Mouse (Mus musculus) midbrain, embryonic 10.5 days (tissue): Measurements from ENCODE around the gene H1f0. TPM values are rescaled to one million over a fixed set of nuclear protein-coding genes. Genes with fewer than 3 reads are reported as not detected.

ENCODE experiments used
- DNase-seq: peaks from one replicate; pipeline ENCODE4 v3.0.0-alpha.2; 2017; ENCODE audit warnings: low spot score
- H3K27ac ChIP-seq: fragments of 300-500 bp; sonication (generic); replicated peaks from 2 replicates; pipeline ENCODE4 v1.5.1; 2016; ENCODE audit warnings: mild to moderate bottlenecking
- H3K27me3 ChIP-seq: fragments of 300-500 bp; sonication (generic); 2 replicates; pipeline ENCODE4 v1.6.1; 2016; ENCODE audit warnings: low read depth, mild to moderate bottlenecking; ENCODE audit not compliant: poor library complexity, severe bottlenecking
- H3K36me3 ChIP-seq: fragments of 300-500 bp; sonication (generic); 2 replicates; pipeline ENCODE4 v1.6.1; 2016; ENCODE audit warnings: mild to moderate bottlenecking, moderate library complexity
- H3K4me1 ChIP-seq: fragments of 300-500 bp; sonication (generic); 2 replicates; pipeline ENCODE4 v1.6.1; 2016
- H3K4me3 ChIP-seq: fragments of 300-500 bp; sonication (generic); 2 replicates; pipeline ENCODE4 v1.5.1; 2016; ENCODE audit warnings: mild to moderate bottlenecking, moderate library complexity
- H3K9me3 ChIP-seq: fragments of 300-500 bp; sonication (generic); replicated peaks from 2 replicates; pipeline ENCODE4 v1.6.1; 2016; ENCODE audit warnings: mild to moderate bottlenecking
- WGBS: fragments of 180-500 bp; shearing (Covaris S2); methylation state at CpG from one replicate; pipeline ENCODE4 v1.1.7; 2016; 5-methylcytosine and 5-hydroxymethylcytosine counted together
- polyA plus RNA-seq: library from polyadenylated mRNA; unstranded; fragments of >200 nt; fragmentation: Nextera tagmentation; extraction: Ambion mirVana; gene quantifications from 2 replicates; pipeline ENCODE4 v1.2.1, GENCODE M21; 2016

Gene H1f0
- polyA plus RNA-seq = 421 and 499 TPM in 2 replicates

- H3K27ac ChIP-seq = peak within 1 kb of the TSS; percentile 100
- peak; percentile 96 for DNase-seq
- no peaks in the 10 kb centered on the region for H3K36me3 ChIP-seq
- peak within 1 kb of the TSS; percentile 85 for H3K4me3 ChIP-seq
- H3K4me1 ChIP-seq = peaks cover 59% of the 10 kb centered on the region
- peaks cover 40% of the 10 kb centered on the region for H3K27me3 ChIP-seq
- H3K9me3 ChIP-seq = no peaks in the 10 kb centered on the region
- WGBS = under 1% methylated on average over 58 of the region's 58 CpGs
These were observed at the start of gene H1f0 for GRCm38 (mm10) chr15:79028237-79028738. Gene H1f0, plus strand, starts transcription at chr15:79028450.

- Histone ChIP-seq H3K27me3 (no peaks in the 10 kb centered on the region), H3K4me3 (0 out of 2 replicates have a peak overlapping the region, but pooled peaks have one; percentile 4), H3K4me1 (peaks cover 38% of the 10 kb centered on the region), H3K27ac (peak overlapping the region; percentile 52; the same call in 1 of the 2 replicates), H3K9me3 (no peaks in the 10 kb centered on the region), H3K36me3 (peaks cover 3% of the 10 kb centered on the region; the same call in 1 of the 2 replicates)
- no peak for DNase-seq
- WGBS = 40% methylated on average over 4 of the region's 4 CpGs
These were observed 49.4 kb upstream of the H1f0 start for GRCm38 (mm10) chr15:78978875-78979274.

- Histone ChIP-seq H3K4me3 (no peak overlapping the region), H3K27me3 (no peaks in the 10 kb centered on the region), H3K36me3 (no peaks in the 10 kb centered on the region), H3K9me3 (no peaks in the 10 kb centered on the region), H3K4me1 (peaks cover 50% of the 10 kb centered on the region), H3K27ac (no peak overlapping the region)
- 94% methylated on average over 4 of the region's 4 CpGs for WGBS
- DNase-seq = no peak
These were observed 48.2 kb upstream of the H1f0 start for GRCm38 (mm10) chr15:78980084-78980483.

- WGBS = under 1% methylated on average over 50 of the region's 67 CpGs
These were observed 45.4 kb upstream of the H1f0 start for GRCm38 (mm10) chr15:78982658-78983435.

GRCm38 (mm10) chr15:78983436-78984285 is 44.6 kb upstream of the H1f0 start:
- peak overlapping the region; percentile 91 for H3K27ac ChIP-seq
- no peaks in the 10 kb centered on the region for H3K9me3 ChIP-seq
- H3K36me3 ChIP-seq = peaks cover 12% of the 10 kb centered on the region
- H3K27me3 ChIP-seq = no peaks in the 10 kb centered on the region
- peaks cover 64% of the 10 kb centered on the region for H3K4me1 ChIP-seq
- H3K4me3 ChIP-seq = peak overlapping the region; percentile 95
- under 1% methylated on average over 21 of the region's 21 CpGs for WGBS
- DNase-seq = peak; percentile 62

More at GRCm38 (mm10) chr15:78982658-78983435, 45.4 kb upstream of the H1f0 start:
- Histone ChIP-seq H3K36me3 (peaks cover 4% of the 10 kb centered on the region), H3K4me1 (peaks cover 67% of the 10 kb centered on the region), H3K27ac (peak overlapping the region; percentile 91), H3K27me3 (no peaks in the 10 kb centered on the region), H3K4me3 (peak overlapping the region; percentile 95), H3K9me3 (no peaks in the 10 kb centered on the region)
- DNase-seq = peak; percentile 93

GRCm38 (mm10) chr15:78984286-78984778 is 43.9 kb upstream of the H1f0 start:
- Histone ChIP-seq H3K4me3 (peak overlapping the region; percentile 95), H3K27me3 (no peaks in the 10 kb centered on the region), H3K4me1 (peaks cover 59% of the 10 kb centered on the region), H3K9me3 (no peaks in the 10 kb centered on the region), H3K36me3 (peaks cover 19% of the 10 kb centered on the region), H3K27ac (peak overlapping the region; percentile 91)
- no peak for DNase-seq
- WGBS = 47% methylated on average over 5 of the region's 5 CpGs

GRCm38 (mm10) chr15:78986536-78987220 is 41.6 kb upstream of the H1f0 start:
- Histone ChIP-seq H3K9me3 (no peaks in the 10 kb centered on the region), H3K4me1 (peaks cover 56% of the 10 kb centered on the region), H3K4me3 (no peak overlapping the region), H3K36me3 (peaks cover 43% of the 10 kb centered on the region), H3K27ac (0 out of 2 replicates have a peak overlapping the region, but pooled peaks have one; percentile 17), H3K27me3 (no peaks in the 10 kb centered on the region)
- DNase-seq = no peak
- WGBS = 59% methylated on average over 11 of the region's 11 CpGs

GRCm38 (mm10) chr15:78988499-78988971 is 39.7 kb upstream of the H1f0 start:
- H3K4me3 ChIP-seq = no peak overlapping the region
- no peaks in the 10 kb centered on the region for H3K9me3 ChIP-seq
- no peak for DNase-seq
- WGBS = 89% methylated on average over 14 of the region's 14 CpGs
- H3K27me3 ChIP-seq = no peaks in the 10 kb centered on the region
- no peak overlapping the region for H3K27ac ChIP-seq
- H3K36me3 ChIP-seq = peaks cover 61% of the 10 kb centered on the region
- H3K4me1 ChIP-seq = peaks cover 39% of the 10 kb centered on the region

GRCm38 (mm10) chr15:78989152-78990092 is 38.8 kb upstream of the H1f0 start:
- peaks cover 31% of the 10 kb centered on the region for H3K4me1 ChIP-seq
- no peak overlapping the region for H3K4me3 ChIP-seq
- H3K36me3 ChIP-seq = peaks cover 70% of the 10 kb centered on the region
- H3K9me3 ChIP-seq = no peaks in the 10 kb centered on the region
- H3K27me3 ChIP-seq = no peaks in the 10 kb centered on the region
- H3K27ac ChIP-seq = no peak overlapping the region
- DNase-seq = no peak
- WGBS = 91% methylated on average over 14 of the region's 14 CpGs

- H3K4me1 ChIP-seq = peaks cover 24% of the 10 kb centered on the region
- H3K4me3 ChIP-seq = no peak overlapping the region
- H3K36me3 ChIP-seq = peaks cover 77% of the 10 kb centered on the region
- WGBS = 95% methylated on average over 9 of the region's 9 CpGs
- H3K27me3 ChIP-seq = no peaks in the 10 kb centered on the region
- no peak overlapping the region for H3K27ac ChIP-seq
- no peaks in the 10 kb centered on the region for H3K9me3 ChIP-seq
- DNase-seq = no peak
These were observed 38.2 kb upstream of the H1f0 start for GRCm38 (mm10) chr15:78990093-78990463.

- Histone ChIP-seq H3K27ac (no peak overlapping the region), H3K4me3 (no peak overlapping the region), H3K36me3 (peaks cover 86% of the 10 kb centered on the region), H3K9me3 (no peaks in the 10 kb centered on the region), H3K27me3 (no peaks in the 10 kb centered on the region), H3K4me1 (peaks cover 14% of the 10 kb centered on the region)
- WGBS = 95% methylated on average over 25 of the region's 25 CpGs
- no peak for DNase-seq
These were observed 37.2 kb upstream of the H1f0 start for GRCm38 (mm10) chr15:78990970-78991525.
